Mouse (Mus musculus): ENCODE results near the gene Fndc9. TPM values are rescaled to one million over a fixed set of nuclear protein-coding genes. Genes with fewer than 3 reads are reported as not detected.

Gene Fndc9
- total and polyA plus RNA-seq, 3 experiments: 0.11 TPM; not detected in 2

DNA sequence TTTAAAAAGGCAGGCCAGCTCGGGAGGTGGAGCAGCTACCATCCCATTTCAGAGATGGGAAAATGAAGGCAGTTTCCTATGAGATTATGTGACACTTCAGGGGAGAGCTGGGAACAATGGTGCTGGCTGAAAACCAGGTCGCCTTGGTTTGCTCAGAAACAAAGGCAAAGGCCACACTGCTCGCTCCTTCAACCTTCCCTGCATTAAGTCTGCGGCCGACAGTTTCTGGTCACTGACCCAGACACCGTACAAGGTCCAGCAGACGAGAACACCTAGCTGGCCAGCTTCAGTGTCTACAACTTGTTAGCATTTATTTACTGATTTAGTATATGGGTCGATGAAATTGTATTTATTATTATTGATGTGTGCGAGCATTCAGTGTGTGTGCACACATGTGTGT is 30.5 kb upstream of the Fndc9 start:
- no peak overlapping the region for H3K4me3 ChIP-seq (ENCODE audit: low read depth, low read length)
- no peak for DNase-seq (ENCODE audit: low spot score)
- no peaks in the 10 kb centered on the region for H3K4me1 ChIP-seq (ENCODE audit: insufficient read depth, low read depth, low read length)
- no peak for TF ChIP-seq TAL1 (conservative IDR thresholded peaks at IDR 0.05; ENCODE audit: low read depth, low read length)
- TF ChIP-seq CTCF (IDR thresholded peaks at IDR 0.05; ENCODE audit: low read depth, low read length): no peak
- no peak for TF ChIP-seq POLR2AphosphoS5 (IDR thresholded peaks at IDR 0.05; ENCODE audit: insufficient replicate concordance, low read depth, low read length)
- no peak for TF ChIP-seq GATA1 (IDR thresholded peaks at IDR 0.05; ENCODE audit: borderline replicate concordance, low read length)
- no peak for TF ChIP-seq GATA2 (IDR thresholded peaks at IDR 0.05; ENCODE audit: borderline replicate concordance, low read depth, low read length)
- no peaks in the 10 kb centered on the region for H3K9me3 ChIP-seq (replicated peaks)
- no peak for ATAC-seq (ENCODE audit: extremely low read depth, insufficient number of reproducible peaks, low FRiP score, poor library complexity, severe bottlenecking)
- no peaks in the 10 kb centered on the region; the same call in 1 of the 2 replicates for H3K27me3 ChIP-seq (ENCODE audit: insufficient read depth, low read length)
- H3K36me3 ChIP-seq (replicated peaks): no peaks in the 10 kb centered on the region

DNA sequence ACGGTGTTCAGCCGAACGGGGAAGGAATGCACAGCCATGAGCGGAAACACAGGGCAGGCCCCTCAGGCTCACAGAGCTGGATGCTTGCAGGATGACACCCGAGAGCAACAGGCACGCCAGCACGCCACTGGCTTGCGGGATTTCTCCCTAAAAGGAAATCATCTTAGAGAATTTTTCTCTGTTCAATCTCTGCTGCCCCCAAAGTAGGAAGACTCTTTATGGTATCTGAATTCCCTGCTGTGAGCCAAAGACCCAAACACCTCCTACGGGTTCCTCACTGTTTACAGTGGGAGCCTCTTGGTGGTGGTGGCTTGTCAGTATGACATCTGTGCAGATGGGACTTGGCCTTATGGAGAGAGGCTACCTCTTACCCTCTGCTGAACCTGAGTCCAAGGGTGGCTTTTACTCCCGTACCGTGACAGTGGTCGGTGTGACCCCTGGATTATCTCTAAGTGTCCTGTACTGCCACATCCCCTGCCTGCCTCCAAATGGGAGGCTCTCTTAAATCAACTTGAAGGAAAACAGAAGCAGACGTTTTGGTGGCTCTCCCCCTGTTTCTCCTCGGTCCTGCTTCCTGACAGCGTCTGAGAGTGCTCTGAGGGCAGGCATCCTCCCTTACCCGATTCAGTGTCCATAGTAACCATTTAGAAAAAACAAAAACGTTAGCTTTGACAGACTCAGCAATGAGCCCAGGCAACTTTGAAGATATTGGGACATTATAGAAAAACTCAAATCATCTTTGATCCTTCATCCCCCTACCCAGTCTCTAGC is 29.5 kb upstream of the Fndc9 start:
- Histone ChIP-seq H3K36me3 (replicated peaks) (no peaks in the 10 kb centered on the region), H3K27me3 (ENCODE audit: insufficient read depth, low read length) (peaks cover 3% of the 10 kb centered on the region), H3K4me3 (ENCODE audit: low read depth, low read length) (no peak overlapping the region), H3K4me1 (ENCODE audit: insufficient read depth, low read depth, low read length) (no peaks in the 10 kb centered on the region), H3K9me3 (replicated peaks) (no peaks in the 10 kb centered on the region)
- ATAC-seq (ENCODE audit: extremely low read depth, insufficient number of reproducible peaks, low FRiP score, poor library complexity, severe bottlenecking) (no peak), DNase-seq (ENCODE audit: low spot score) (no peak)
- TF ChIP-seq CTCF (IDR thresholded peaks at IDR 0.05; ENCODE audit: low read depth, low read length): no peak

- no peaks in the 10 kb centered on the region for H3K9me3 ChIP-seq (replicated peaks)
- DNase-seq (ENCODE audit: low spot score): no peak
- TF ChIP-seq GATA2 (IDR thresholded peaks at IDR 0.05; ENCODE audit: borderline replicate concordance, low read depth, low read length): no peak
- TF ChIP-seq POLR2AphosphoS5 (IDR thresholded peaks at IDR 0.05; ENCODE audit: insufficient replicate concordance, low read depth, low read length): no peak
- TF ChIP-seq GATA1 (IDR thresholded peaks at IDR 0.05; ENCODE audit: borderline replicate concordance, low read length): no peak
- TF ChIP-seq CTCF (IDR thresholded peaks at IDR 0.05; ENCODE audit: low read depth, low read length): no peak
- TF ChIP-seq TAL1 (conservative IDR thresholded peaks at IDR 0.05; ENCODE audit: low read depth, low read length): no peak
Observed at GRCm38 (mm10) chr11:46209884-46210283, 25.4 kb upstream of the Fndc9 start.

GRCm38 (mm10) chr11:46211858-46212257 is 23.5 kb upstream of the Fndc9 start:
- no peak for ATAC-seq (ENCODE audit: extremely low read depth, insufficient number of reproducible peaks, low FRiP score, poor library complexity, severe bottlenecking)
- no peaks in the 10 kb centered on the region for H3K36me3 ChIP-seq (replicated peaks)
- TF ChIP-seq GATA2 (IDR thresholded peaks at IDR 0.05; ENCODE audit: borderline replicate concordance, low read depth, low read length) (no peak), POLR2AphosphoS5 (IDR thresholded peaks at IDR 0.05; ENCODE audit: insufficient replicate concordance, low read depth, low read length) (no peak), GATA1 (IDR thresholded peaks at IDR 0.05; ENCODE audit: borderline replicate concordance, low read length) (no peak), TAL1 (conservative IDR thresholded peaks at IDR 0.05; ENCODE audit: low read depth, low read length) (no peak), CTCF (IDR thresholded peaks at IDR 0.05; ENCODE audit: low read depth, low read length) (no peak)
- H3K4me3 ChIP-seq (ENCODE audit: low read depth, low read length): no peak overlapping the region
- H3K27me3 ChIP-seq (ENCODE audit: insufficient read depth, low read length): peaks cover 9% of the 10 kb centered on the region
- no peak for DNase-seq (ENCODE audit: low spot score)
- no peaks in the 10 kb centered on the region for H3K9me3 ChIP-seq (replicated peaks)
- no peaks in the 10 kb centered on the region for H3K4me1 ChIP-seq (ENCODE audit: insufficient read depth, low read depth, low read length)

More at GRCm38 (mm10) chr11:46209884-46210283, 25.4 kb upstream of the Fndc9 start:
- Histone ChIP-seq H3K36me3 (replicated peaks) (no peaks in the 10 kb centered on the region), H3K4me1 (ENCODE audit: insufficient read depth, low read depth, low read length) (no peaks in the 10 kb centered on the region), H3K4me3 (ENCODE audit: low read depth, low read length) (no peak overlapping the region), H3K27me3 (ENCODE audit: insufficient read depth, low read length) (peaks cover 9% of the 10 kb centered on the region)
- no peak for ATAC-seq (ENCODE audit: extremely low read depth, insufficient number of reproducible peaks, low FRiP score, poor library complexity, severe bottlenecking)

- no peak for TF ChIP-seq GATA2 (IDR thresholded peaks at IDR 0.05; ENCODE audit: borderline replicate concordance, low read depth, low read length)
- TF ChIP-seq TAL1 (conservative IDR thresholded peaks at IDR 0.05; ENCODE audit: low read depth, low read length): no peak
- no peak for TF ChIP-seq CTCF (IDR thresholded peaks at IDR 0.05; ENCODE audit: low read depth, low read length)
- TF ChIP-seq GATA1 (IDR thresholded peaks at IDR 0.05; ENCODE audit: borderline replicate concordance, low read length): no peak
- no peak for TF ChIP-seq POLR2AphosphoS5 (IDR thresholded peaks at IDR 0.05; ENCODE audit: insufficient replicate concordance, low read depth, low read length)
- Histone ChIP-seq H3K4me1 (ENCODE audit: insufficient read depth, low read depth, low read length) (no peaks in the 10 kb centered on the region), H3K4me3 (ENCODE audit: low read depth, low read length) (no peak overlapping the region), H3K36me3 (replicated peaks) (no peaks in the 10 kb centered on the region), H3K27me3 (ENCODE audit: insufficient read depth, low read length) (peaks cover 9% of the 10 kb centered on the region), H3K9me3 (replicated peaks) (no peaks in the 10 kb centered on the region)
- ATAC-seq (ENCODE audit: extremely low read depth, insufficient number of reproducible peaks, low FRiP score, poor library complexity, severe bottlenecking) (no peak), DNase-seq (ENCODE audit: low spot score) (no peak)
Observed at GRCm38 (mm10) chr11:46213844-46214243, 21.5 kb upstream of the Fndc9 start.

DNA sequence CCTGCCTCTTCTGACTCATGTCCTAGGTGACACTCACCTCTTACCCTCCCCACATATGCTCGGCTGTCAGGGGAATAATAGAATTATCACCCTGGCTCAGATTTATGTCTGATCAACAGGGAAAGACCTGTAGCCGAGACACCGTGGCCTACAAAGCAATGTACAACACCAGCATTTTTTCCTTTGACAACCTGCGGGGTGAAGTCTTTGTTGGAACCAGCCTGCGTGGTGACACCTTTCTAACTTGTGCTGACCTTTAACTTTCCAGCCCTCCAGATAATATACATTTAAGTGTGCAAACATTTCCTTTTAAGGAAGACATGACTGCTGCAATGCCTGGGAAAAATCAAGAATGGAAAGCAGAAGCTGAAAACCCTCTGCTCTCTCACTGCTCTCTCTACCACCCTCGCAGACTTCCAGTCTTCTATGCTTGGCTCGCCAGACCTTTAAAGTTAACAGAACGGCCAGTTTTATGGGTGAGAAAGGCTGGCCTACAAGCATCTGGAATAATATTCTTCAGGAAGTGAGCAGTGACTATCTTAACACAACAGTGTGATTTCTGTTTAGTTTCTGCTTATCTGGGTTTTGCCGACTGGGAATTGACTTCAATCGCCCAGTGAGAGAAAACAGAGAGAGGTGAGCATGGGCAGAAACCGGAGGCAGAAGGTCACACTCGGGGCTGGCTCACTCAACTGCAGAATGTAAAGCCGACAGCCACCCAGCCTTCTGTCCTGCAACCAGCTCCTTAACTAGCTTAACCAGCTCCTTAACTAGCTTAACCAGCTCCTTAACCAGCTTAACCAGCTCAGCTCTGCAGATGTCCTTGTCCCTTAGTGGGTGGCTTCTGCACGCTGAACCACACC is 20.7 kb upstream of the Fndc9 start:
- Histone ChIP-seq H3K36me3 (replicated peaks) (no peaks in the 10 kb centered on the region), H3K9me3 (replicated peaks) (no peaks in the 10 kb centered on the region), H3K4me1 (ENCODE audit: insufficient read depth, low read depth, low read length) (no peaks in the 10 kb centered on the region), H3K27me3 (ENCODE audit: insufficient read depth, low read length) (peaks cover 9% of the 10 kb centered on the region), H3K4me3 (ENCODE audit: low read depth, low read length) (no peak overlapping the region)
- ATAC-seq (ENCODE audit: extremely low read depth, insufficient number of reproducible peaks, low FRiP score, poor library complexity, severe bottlenecking) (no peak), DNase-seq (ENCODE audit: low spot score) (no peak)
- TF ChIP-seq GATA2 (IDR thresholded peaks at IDR 0.05; ENCODE audit: borderline replicate concordance, low read depth, low read length) (no peak), POLR2AphosphoS5 (IDR thresholded peaks at IDR 0.05; ENCODE audit: insufficient replicate concordance, low read depth, low read length) (no peak), CTCF (IDR thresholded peaks at IDR 0.05; ENCODE audit: low read depth, low read length) (no peak), TAL1 (conservative IDR thresholded peaks at IDR 0.05; ENCODE audit: low read depth, low read length) (no peak), GATA1 (IDR thresholded peaks at IDR 0.05; ENCODE audit: borderline replicate concordance, low read length) (no peak)

Data from G1E (cell line).